Mouse (Mus musculus) midbrain, embryonic 11.5 days (tissue): ENCODE data around the gene Abcg8. TPM values are rescaled to one million over a fixed set of nuclear protein-coding genes. Genes with fewer than 3 reads are reported as not detected.

Source experiments
- ATAC-seq: fragments of 200-750 bp; cut with Nextera tagmentation; 2 replicates; pipeline ENCODE4 v1.8.0; 2017; ENCODE audit warnings: moderate TSS enrichment, moderate library complexity; ENCODE audit not compliant: low FRiP score
- DNase-seq: peaks from one replicate; pipeline ENCODE4 v3.0.0; 2015; ENCODE audit warnings: low spot score; ENCODE audit errors: missing footprints
- H3K27ac ChIP-seq: fragments of 300-500 bp; sonication (generic); 2 replicates; pipeline ENCODE4 v1.5.1; 2014; ENCODE audit warnings: low read depth, low read length
- H3K27me3 ChIP-seq: fragments of 300-500 bp; sonication (generic); 2 replicates; pipeline ENCODE4 v1.6.1; 2014; ENCODE audit warnings: mild to moderate bottlenecking, low read length, moderate library complexity, mixed read lengths; ENCODE audit not compliant: control insufficient read depth, insufficient read depth
- H3K36me3 ChIP-seq: fragments of 300-500 bp; sonication (generic); 2 replicates; pipeline ENCODE4 v1.6.1; 2014; ENCODE audit warnings: mild to moderate bottlenecking, low read length, moderate library complexity, mixed read lengths; ENCODE audit not compliant: control insufficient read depth, insufficient read depth
- H3K4me1 ChIP-seq: fragments of 300-500 bp; sonication (generic); 2 replicates; pipeline ENCODE4 v1.6.1; 2014; ENCODE audit warnings: low read length; ENCODE audit not compliant: control insufficient read depth, insufficient read depth
- H3K4me2 ChIP-seq: fragments of 300-500 bp; sonication (generic); 2 replicates; pipeline ENCODE4 v1.6.1; 2014; ENCODE audit warnings: mild to moderate bottlenecking, moderate library complexity
- H3K4me3 ChIP-seq: fragments of 300-500 bp; sonication (generic); 2 replicates; pipeline ENCODE4 v1.5.1; 2014; ENCODE audit warnings: low read depth, low read length
- H3K9ac ChIP-seq: fragments of 300-500 bp; sonication (generic); 2 replicates; pipeline ENCODE4 v1.6.1; 2014; ENCODE audit warnings: low read length
- H3K9me3 ChIP-seq: fragments of 300-500 bp; sonication (generic); 2 replicates; pipeline ENCODE4 v1.6.1; 2016; ENCODE audit warnings: low read length; ENCODE audit not compliant: control insufficient read depth
- WGBS: fragments of 180-500 bp; shearing (Covaris S2); extraction: QIAGEN DNeasy Blood & Tissue Kit; methylation state at CpG from one replicate; pipeline ENCODE4 v1.1.7; 2014; 5-methylcytosine and 5-hydroxymethylcytosine counted together
- polyA plus RNA-seq: library from polyadenylated mRNA; unstranded; fragments of >200 nt; fragmentation: Nextera tagmentation; extraction: Ambion mirVana; gene quantifications from 2 replicates; pipeline ENCODE4 v1.2.1, GENCODE M21; 2014

The Abcg8 gene
- polyA plus RNA-seq, 1 experiment from 2014 or later, result not detected

- no peak for ATAC-seq
- 85% methylated on average over 8 of the region's 8 CpGs for WGBS
- H3K4me2 ChIP-seq, result no peak overlapping the region
Observed at GRCm38 (mm10) chr17:84749297-84749696, 73.2 kb downstream of the Abcg8 start.

More at GRCm38 (mm10) chr17:84749297-84749696, 73.2 kb downstream of the Abcg8 start:
- Histone ChIP-seq H3K27me3 (no peaks in the 10 kb centered on the region), H3K27ac (no peak overlapping the region), H3K9me3 (no peaks in the 10 kb centered on the region), H3K4me1 (peaks cover 12% of the 10 kb centered on the region), H3K4me3 (no peak overlapping the region), H3K9ac (no peak overlapping the region), H3K36me3 (no peaks in the 10 kb centered on the region)
- DNase-seq, result no peak

Other genes with a start within 250 kb of the Abcg8 start
- gene Thada, start 210.1 kb upstream of the Abcg8 start, polyA plus RNA-seq, result 7.6 and 8.7 TPM in 2 replicates
- gene Plekhh2, start 164.4 kb upstream of the Abcg8 start, polyA plus RNA-seq, result 2.8 and 3.1 TPM in 2 replicates
- gene Dync2li1, start 49.8 kb upstream of the Abcg8 start, polyA plus RNA-seq, result 36.9 and 37.1 TPM in 2 replicates
- 1.9 and 2.4 TPM in 2 replicates for gene Abcg5, start 6.7 kb downstream of the Abcg8 start, polyA plus RNA-seq
- gene Lrpprc, start 114.5 kb downstream of the Abcg8 start, polyA plus RNA-seq, result 53.9 and 59.1 TPM in 2 replicates